Mouse (Mus musculus) Muller cell, postnatal 12 days (primary cell): ENCODE data around the gene Xlr5a.
"Not testable (repeated sequence)": the region's sequence is repeated elsewhere in the genome, so short reads cannot be mapped to it uniquely, and the experiment has no call there.

ENCODE experiments used
- DNase-seq: peaks from one replicate; pipeline ENCODE4 v3.0.0-alpha.2; 2015; ENCODE audit errors: inconsistent ontology term

Xlr5a gene

GRCm38 (mm10) chrX:73148496-73148895 is 144.3 kb downstream of the Xlr5a start, which contains the start of gene Xlr5b:
TSS of gene Xlr5b (plus strand) at chrX:73148796.
- DNase-seq = not testable (repeated sequence)

- not testable (repeated sequence) for DNase-seq
Observed at GRCm38 (mm10) chrX:73143218-73143618, 149.6 kb downstream of the Xlr5a start.

- DNase-seq = not testable (repeated sequence)
Observed at GRCm38 (mm10) chrX:73122859-73123829, 169.6 kb downstream of the Xlr5a start.

GRCm38 (mm10) chrX:73116747-73117146 is 176.0 kb downstream of the Xlr5a start, which contains the start of gene Gm14685:
TSS of gene Gm14685 (plus strand) at chrX:73117047.
- DNase-seq = not testable (repeated sequence)

- DNase-seq = not testable (repeated sequence)
Observed at GRCm38 (mm10) chrX:73096941-73097508, 195.8 kb downstream of the Xlr5a start, which contains the start of gene Xlr3a. TSS of gene Xlr3a (minus strand) at chrX:73097095.

- not testable (repeated sequence) for DNase-seq
Observed at GRCm38 (mm10) chrX:73082267-73083055, 210.3 kb downstream of the Xlr5a start, which contains the start of gene Xlr4a. TSS of gene Xlr4a (minus strand) at chrX:73082478.

GRCm38 (mm10) chrX:73066765-73067312 is 225.9 kb downstream of the Xlr5a start:
- DNase-seq = not testable (repeated sequence)

- DNase-seq = no peak
Observed at GRCm38 (mm10) chrX:73064415-73064793, 228.4 kb downstream of the Xlr5a start, which contains the start of gene Pnma3. TSS of gene Pnma3 (plus strand) at chrX:73064787.

GRCm38 (mm10) chrX:73063512-73064414 is 229.0 kb downstream of the Xlr5a start:
- no peak for DNase-seq

- DNase-seq = no peak
Observed at GRCm38 (mm10) chrX:73062323-73062722, 230.5 kb downstream of the Xlr5a start.

- no peak for DNase-seq
Observed at GRCm38 (mm10) chrX:73061528-73061927, 231.2 kb downstream of the Xlr5a start.
